Mouse (Mus musculus): ENCODE data around the gene Oaf.

The Oaf gene

DNA sequence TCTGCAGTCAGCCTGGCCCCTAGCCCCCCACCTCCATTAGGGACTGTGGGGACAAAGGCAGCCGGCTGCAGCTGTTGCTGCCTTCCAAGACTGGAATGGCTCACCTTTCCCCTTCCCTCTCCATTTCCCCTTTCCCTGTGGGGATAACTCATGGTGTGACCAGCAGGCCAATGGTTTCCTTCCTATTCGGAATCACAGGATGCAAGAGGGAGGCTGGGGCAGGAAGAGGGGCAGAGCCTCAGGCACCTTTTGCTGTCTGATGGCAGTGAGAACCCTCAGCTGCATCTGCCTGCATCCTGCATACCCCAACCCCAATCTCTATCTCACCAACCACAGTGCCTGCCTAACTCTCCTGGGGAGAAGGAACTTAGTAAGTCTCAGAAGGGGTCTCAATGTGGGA, 14.2 kb downstream of the Oaf start:
- no peak for DNase-seq (ENCODE audit: low spot score in 2 of 2)

DNA sequence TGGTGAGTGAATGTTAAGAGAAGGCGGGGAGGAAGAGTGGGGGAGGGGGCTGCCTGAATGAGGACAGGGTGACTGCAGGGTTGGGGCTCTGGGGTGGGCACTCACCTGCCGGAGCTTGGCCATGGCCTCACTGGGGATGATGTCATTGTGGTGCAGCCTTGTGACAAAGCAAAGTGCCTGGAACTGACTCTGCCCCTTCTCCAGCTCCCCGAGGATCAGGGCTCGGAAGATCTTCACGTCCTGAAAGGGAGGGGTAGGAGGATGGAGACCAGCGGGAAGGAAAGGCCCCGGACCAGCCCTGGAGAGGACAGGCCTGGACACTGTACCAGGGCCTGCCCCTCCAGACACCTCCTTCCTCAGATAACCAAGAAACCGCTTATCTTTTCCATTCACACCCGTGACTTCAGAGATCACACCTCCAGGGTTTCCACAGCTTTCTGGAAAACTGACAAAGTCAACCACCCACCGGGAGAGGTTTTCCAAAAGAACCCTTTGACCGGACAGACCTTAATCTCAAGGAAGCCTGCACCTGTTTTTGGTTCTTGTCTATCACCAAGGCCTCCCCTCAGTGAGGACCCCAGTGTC, 14.8 kb downstream of the Oaf start:
- no peak for DNase-seq (ENCODE audit: low spot score in 2 of 2)

DNA sequence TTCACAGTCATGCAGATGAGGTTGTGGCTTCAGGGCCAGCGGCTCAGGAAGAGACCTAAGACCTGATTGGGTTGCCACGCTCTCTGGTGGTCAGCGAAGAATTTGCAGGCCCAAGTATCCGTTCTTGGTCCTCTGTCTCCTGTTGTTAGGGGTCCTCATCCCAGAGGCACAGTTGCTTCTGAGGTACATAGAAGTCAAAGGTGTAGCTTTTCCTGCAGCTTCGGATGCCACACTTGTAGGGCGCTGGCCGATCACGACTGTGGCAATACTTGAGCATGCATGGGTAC, 17.3 kb downstream of the Oaf start:
- DNase-seq (ENCODE audit: low spot score in 2 of 2): no peak

DNA sequence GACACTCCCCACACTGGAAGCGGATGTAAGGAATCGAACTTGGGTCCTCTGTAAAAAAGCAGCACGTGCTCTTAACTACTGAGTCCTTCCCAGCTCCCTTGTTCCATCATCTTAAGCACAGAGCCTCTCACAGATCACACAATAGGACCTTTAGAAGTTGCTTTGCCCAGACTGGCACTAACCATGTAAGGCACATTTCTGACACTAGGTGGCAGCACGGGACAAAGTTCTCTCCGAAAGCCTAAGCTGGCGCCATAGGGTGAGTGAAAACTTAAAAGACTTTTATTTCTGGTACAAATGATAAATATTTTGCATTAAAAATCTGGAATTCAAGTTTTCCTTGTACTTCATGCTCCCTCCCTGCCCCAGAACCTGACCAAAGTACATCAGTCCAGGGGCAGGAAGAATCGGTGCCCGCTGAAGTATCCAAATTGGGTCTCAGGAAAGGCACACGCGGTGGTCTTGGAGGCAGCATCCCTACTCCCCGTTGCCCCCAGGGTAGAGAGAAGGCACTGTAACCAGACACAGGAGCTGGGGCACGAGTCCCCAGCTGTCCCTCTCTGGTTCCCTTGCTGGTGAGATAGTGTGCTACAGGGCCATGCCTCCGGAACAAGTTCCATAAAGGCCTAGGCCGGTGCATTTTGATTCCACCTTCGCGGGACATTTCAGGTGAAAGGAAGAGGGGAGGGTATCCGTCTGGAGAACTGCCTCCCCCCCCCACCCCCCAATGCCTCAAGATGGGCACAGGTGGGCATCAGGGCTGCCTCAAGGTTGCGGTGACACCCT, 17.9 kb downstream of the Oaf start:
- DNase-seq (ENCODE audit: low spot score in 2 of 2): peak; percentile 82 to 92

DNA sequence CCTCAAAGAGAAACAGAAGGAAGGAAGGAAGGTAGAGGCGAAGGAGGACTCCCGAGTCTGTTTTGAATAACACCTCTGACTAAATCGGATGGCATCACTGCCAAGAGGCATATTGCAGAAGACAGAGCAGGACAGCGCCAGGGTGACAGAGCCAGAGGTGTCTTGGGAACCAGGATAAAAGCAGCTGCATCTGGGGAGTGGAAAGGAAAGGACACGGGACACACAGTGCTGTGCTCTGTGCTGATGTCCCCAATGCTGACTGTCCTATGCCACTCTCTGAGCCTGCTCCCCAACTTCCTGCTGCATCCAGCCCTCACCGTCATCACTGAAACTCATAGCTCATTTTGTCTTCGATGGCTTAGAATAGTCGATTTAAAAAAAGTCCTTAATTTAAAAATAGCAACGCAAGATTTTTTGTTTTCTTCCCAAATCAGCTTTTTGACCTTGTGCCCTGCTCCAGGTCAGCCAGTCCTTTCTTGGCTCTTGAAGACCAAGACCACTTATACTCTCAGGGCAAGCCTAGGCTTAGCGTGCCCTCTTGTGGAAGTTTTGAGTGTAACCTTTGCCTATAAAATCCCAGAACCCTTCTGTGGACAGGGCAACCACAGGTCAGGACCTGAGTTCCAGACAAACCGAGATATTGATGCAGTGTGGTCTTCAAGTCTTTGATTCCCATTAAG, 28.8 kb downstream of the Oaf start:
- peak; percentile 38 to 69 for DNase-seq (ENCODE audit: low spot score in 2 of 2)

DNA sequence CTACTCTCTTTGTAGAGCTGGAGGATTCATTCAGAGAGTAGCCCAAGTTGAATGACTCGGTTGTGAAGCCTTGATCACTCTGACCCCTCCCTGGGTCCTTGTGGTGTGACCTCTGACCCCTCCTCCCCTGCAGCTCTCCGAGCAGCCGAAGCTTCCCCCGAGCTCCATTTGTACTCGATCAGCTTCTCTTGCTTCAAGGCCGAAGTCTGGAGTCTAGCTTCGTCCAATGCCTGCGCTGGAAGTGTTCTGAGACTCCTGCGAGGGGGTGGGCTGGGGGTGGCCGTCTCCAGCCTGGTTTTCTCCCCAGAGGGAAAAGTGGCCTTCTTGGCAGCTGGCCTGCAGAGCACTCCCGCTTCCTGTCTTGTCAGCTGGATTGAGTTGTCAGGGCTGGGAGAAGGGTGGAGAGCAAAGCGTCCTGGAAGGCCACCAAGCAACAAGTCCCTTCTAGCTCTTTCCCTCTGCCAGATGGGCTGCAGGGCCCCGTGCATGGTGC, 29.5 kb downstream of the Oaf start, which contains the start of gene Pou2f3:
Pou2f3 (minus strand) TSS at position 180 of the 493 bp plus-strand sequence.
- peak; percentile 59 to 63 for DNase-seq (ENCODE audit: low spot score in 2 of 2)

DNA sequence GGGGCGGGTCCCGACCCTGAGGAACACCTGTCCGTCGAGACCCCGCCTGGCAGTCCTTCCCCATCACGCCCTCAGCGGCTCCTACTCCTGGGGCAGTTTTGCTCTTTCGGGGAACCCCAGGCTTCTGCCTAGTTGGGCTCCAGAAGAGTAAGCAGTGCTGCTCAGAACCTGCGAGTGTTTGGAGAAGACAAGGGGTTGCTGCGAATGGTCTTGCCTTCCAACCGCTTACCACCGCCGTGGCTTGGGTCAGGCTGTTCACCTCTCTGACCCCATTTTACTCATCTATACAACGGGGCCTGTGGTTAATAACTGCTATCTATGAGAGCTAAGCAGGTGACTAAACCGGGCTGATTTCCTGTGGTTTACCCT, 33.7 kb downstream of the Oaf start:
- DNase-seq (ENCODE audit: low spot score in 2 of 2): no peak

DNA sequence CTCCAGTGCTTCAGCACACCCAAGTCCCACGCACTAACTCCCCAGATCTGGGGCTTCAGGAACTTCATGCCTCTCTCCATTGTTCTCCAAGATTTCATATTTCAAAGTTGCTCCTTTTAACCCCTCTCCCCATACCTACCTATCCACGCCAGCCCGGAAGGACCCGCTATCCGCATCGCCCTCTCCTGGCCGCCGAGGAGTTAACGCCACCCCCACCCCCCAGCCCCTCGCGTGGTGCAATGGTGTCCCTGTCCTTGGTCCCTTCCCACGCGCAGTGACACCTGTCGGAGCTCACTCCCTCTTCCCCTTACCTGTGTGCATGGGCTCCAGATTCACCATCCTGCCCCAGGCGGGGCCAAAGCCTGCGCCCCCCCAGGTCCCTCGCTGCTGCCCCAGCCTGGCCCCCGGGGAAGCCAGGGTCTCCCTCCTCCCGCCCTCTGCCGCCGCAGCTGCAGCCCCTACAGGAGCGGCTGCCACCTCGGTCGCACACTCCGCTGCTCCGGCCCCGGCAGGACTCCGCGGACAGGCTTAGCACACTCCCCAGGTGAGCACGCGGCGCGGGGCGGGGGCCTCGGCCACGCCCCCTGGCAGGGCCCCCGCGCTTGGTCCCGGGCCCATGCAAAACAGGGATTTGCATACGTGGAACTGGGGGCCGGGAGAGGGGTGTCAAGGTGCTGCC, 34.2 kb downstream of the Oaf start:
- no peak for DNase-seq (ENCODE audit: low spot score in 2 of 2)

DNA sequence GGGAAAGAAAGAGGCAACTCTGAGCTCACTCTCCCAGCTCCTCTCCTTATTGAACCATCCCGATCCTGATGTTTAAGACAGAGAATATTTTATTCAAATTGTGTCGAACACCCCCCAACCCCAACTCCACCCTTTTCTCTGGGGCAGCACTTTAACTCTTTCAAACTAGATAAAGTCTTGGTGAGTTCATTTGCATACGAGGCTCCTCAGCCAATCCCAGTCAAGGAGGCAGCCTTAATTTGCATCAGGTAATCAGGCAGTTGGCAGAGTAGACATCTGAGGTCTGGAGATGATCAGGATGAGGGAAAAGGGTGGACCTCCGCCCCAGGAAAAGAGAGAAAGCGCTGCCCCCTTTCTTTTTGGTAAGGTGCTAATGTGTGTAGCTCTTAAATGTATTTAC, 39.5 kb downstream of the Oaf start:
- no peak for DNase-seq (ENCODE audit: low spot score in 2 of 2)

DNA sequence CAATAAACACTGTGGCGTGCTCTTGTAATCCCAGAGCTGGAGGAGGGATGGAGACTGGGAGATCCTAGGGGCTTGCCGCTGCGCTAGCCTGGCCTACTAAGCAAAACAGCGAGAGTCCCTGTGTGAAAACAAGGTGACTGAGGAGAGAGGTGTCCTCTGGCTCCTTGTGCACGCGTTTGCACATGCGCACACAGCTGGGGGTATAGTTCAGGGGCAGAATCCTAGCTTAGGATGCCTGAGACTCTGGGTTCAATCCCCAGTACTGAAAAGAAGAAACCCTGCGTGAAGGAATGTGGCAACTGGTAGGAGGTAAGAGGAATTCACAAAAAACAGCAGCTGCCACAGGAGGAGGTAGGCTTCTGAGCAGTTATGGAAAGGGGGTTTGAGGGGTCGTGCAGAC, 45.7 kb downstream of the Oaf start:
- no peak for DNase-seq (ENCODE audit: low spot score in 2 of 2)

DNA sequence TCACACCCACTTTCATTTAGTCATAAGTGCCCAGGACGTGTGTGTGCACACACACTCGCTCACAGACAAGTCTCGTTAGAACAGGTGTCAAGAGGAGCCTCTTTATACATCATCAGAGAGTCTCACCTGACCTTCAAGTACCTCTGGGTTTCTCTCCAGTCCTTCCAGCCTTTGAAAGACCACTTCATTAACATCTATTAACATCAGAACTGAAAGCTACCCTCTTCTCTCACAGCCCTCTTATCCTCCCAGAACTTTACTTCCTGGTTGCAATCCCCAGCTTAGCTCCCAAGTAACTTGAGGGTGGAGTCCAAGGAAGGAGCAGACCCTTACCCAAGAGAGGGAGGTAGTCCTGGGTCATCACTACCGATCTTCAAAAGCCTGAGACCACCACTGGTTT, 48.1 kb downstream of the Oaf start:
- DNase-seq (ENCODE audit: low spot score in 2 of 2): no peak

DNA sequence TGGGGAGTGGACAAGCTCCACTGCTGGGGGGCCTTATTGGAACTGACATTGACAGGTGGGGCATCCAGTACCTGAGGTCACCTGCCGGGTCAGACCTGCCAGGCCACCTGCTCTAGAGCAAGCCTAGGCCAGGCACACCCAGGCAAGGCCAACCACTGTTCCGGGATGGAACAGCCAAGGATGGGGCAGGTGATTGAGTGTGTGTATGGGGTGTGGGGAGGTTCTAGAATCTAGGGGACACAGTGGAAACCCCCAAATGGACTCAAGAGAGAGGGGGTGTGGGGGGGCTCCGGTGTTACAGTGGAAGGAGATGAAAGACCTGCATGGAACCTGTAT, 50.7 kb downstream of the Oaf start:
- no peak for DNase-seq (ENCODE audit: low spot score in 2 of 2)

DNA sequence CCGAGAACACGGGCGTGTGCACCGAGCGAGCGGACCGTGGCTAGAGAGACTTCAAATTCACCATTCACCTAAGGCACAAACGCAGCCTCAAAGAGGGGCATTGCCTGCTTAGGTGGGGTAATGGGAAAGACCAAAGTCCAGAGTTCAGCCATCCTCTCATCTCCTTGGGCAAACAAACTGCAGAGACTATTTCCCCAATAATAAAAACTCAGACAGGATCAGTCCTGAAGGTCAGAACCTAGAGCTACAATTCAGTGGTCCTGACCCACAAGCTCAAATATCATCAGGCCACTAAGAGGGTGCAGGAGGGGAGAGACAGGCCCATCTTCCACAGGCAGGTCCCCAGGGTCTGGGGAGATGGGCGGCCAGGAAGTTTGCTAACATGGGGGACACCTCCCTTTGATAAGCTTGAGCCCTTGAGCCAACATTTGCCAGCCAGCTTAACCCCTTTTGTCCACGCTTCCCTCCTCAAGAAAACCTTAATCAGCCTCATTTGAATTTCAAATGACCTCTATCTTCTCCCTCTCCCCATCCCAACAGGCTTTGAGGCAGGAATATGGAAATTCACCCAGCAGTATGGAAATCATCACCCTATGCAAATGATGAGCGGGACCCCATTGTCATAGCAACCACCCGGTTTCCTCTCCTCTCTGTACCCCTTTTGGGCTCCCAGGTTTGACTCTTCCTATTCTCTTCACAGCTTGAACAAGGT, 51.2 kb downstream of the Oaf start:
- DNase-seq (ENCODE audit: low spot score in 2 of 2): no peak

DNA sequence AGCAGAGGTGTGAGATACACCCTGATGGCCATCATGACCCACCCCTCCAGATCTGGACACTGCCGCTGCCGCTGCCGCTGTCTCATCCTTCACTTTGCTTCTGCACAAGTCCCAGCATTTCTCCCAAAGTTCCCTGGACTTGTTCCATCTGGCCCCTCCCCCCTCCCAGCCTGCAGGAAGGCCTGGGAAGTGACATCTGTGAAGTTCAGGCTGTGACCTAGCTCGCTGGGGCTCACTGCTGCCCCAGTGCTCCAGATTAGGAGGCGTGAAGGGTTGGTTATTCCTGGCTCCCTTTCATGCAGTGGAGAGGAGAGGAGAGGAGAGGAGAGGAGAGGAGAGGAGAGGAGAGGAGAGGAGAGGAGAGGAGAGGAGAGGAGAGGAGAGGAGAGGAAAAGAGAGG, 60.1 kb downstream of the Oaf start:
- no peak for DNase-seq (ENCODE audit: low spot score in 2 of 2)

DNA sequence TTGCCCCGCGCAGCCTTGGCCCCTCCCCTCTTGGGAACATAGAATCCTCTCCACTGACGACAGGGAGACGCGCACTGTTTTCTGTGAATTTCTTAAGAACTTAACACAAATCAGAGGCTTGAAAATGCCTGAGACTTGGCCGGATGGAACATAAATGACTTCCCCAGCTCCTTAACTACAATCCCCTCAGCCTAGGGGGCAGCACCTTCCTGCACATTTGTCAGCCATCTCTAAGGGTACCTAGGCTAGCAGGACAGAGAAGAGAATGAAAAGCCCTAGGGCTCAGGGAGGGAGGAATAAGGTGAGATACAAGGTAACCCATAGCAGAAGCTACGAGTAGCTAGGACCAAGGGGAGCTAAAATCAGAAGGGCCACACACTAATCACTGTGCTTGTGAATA, 61.5 kb downstream of the Oaf start:
- DNase-seq (ENCODE audit: low spot score in 2 of 2): no peak

Measured in right cerebral cortex, postnatal 10 days (tissue).